Mouse (Mus musculus) bone marrow macrophage, adult 2 months (primary cell): ENCODE data around the gene Sh3rf1.

Experiments used
- CTCF ChIP-seq: IDR thresholded peaks from 2 replicates; pipeline ENCODE4 v1.5.1; 2012; ENCODE audit warnings: low read depth, mild to moderate bottlenecking, low read length, moderate library complexity
- POLR2A ChIP-seq: IDR thresholded peaks from 2 replicates; pipeline ENCODE4 v1.6.1; 2012; ENCODE audit warnings: mild to moderate bottlenecking, low read depth, low read length, borderline replicate concordance

- TF ChIP-seq CTCF (no peak), POLR2A (no peak)
These were observed 5.2 kb upstream of the Sh3rf1 start for GRCm38 (mm10) chr8:61218439-61218838.
